Mouse (Mus musculus): Measurements from ENCODE around the gene Nasp. TPM values are rescaled to one million over a fixed set of nuclear protein-coding genes. Genes with fewer than 3 reads are reported as not detected.
"Not testable (repeated sequence)": the region's sequence is repeated elsewhere in the genome, so short reads cannot be mapped to it uniquely, and the experiment has no call there.

The Nasp gene
- total RNA-seq (2015; ENCODE audit: low replicate concordance) (34.0 and 54.8 TPM in 2 replicates), total RNA-seq (2017; ENCODE audit: low replicate concordance) (92.9 and 99.7 TPM in 2 replicates)

DNA sequence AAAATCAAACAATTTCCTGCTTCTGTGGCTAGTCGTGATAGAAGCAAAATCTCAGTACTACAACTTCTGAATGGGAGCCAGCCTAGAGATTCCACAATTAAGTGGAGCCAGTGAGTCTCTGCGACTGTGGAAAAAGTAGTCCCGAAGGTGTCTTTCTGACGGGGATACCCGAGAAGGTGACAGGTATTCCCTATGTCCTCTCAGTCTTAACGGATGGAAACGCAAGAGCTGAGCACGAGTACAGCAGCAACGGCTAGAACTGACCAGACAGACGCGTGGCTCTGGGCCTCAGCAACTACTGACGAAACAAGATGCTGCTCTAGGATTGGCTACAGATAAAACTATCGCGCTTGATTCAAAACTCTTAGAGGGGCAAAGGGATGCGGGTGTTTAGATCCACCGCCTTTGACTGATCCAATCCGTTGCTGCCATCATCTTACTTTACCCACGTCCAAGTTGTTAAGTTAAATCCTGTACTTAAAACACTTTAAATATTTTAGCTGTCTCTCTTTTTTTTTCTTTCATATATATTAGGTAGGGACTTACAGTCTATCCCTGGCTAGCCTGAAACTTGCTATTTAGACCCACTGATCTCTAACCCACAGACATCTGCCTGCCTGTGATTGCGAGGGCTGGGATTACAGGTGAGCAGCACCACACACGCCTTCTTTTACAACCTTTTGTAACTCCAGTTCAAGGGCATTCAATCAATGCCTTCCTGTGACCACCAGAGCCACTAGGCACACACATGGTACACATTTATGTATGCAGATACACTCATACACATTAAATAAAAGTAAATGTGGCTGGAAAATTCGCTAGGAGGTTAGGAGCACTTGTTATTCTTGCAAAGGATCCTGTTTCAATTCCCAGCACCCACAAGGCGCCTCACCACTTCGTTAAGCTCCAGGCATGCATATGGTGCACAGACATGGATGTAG lies at the start of gene Nasp:
Nasp (minus strand) TSS at position 220 of the 941 bp plus-strand sequence.
- peak; percentile 71 for ATAC-seq (replicated peaks; ENCODE audit: low FRiP score, poor library complexity, severe bottlenecking)

GRCm38 (mm10) chr4:116676027-116676426 lies 48.3 kb upstream of the Nasp start:
- no peak for ATAC-seq (replicated peaks; ENCODE audit: low FRiP score, poor library complexity, severe bottlenecking)

DNA sequence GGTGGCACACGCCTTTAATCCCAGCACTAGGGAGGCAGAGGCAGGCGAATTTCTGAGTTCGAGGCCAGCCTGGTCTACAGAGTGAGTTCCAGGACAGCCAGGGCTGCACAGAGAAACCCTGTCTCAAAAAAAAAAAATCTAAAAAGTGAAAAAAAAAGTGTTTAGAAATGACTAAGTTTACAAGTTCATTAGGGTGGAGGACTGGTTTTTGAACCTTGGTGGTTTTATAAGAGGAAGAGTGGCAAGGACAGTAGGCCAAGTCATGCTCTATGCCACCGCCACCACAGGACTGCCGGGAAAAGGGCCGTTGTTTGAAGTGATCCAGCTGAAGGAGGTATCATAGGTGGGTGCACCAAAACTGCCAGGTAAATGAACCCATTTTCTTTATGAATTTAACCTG lies 47.0 kb upstream of the Nasp start:
- not testable (repeated sequence) for ATAC-seq (replicated peaks; ENCODE audit: low FRiP score, poor library complexity, severe bottlenecking)

GRCm38 (mm10) chr4:116672785-116673184 lies 45.0 kb upstream of the Nasp start:
- peak; percentile 74 for ATAC-seq (replicated peaks; ENCODE audit: low FRiP score, poor library complexity, severe bottlenecking)

DNA sequence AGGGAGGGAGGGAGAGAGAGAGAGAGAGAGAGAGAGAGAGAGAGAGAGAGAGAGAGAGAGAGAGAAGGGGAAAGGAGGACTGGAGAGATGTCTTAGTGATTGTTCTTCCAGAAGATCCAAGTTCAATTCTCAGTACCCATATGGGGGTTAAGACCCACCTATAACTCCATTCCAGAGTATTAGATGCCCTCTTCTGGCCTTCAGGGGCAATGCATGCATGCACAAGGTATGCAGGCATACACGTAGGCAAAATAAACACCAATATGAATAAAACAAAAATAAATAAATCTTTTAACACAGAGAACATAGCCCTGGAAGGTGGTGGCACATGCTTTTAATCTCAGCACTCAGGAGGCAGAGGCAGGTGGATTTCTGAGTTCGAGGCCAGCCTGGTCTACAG lies 41.5 kb upstream of the Nasp start:
- ATAC-seq (replicated peaks; ENCODE audit: low FRiP score, poor library complexity, severe bottlenecking): no peak

GRCm38 (mm10) chr4:116668145-116668544 lies 40.4 kb upstream of the Nasp start:
- ATAC-seq (replicated peaks; ENCODE audit: low FRiP score, poor library complexity, severe bottlenecking): no peak

DNA sequence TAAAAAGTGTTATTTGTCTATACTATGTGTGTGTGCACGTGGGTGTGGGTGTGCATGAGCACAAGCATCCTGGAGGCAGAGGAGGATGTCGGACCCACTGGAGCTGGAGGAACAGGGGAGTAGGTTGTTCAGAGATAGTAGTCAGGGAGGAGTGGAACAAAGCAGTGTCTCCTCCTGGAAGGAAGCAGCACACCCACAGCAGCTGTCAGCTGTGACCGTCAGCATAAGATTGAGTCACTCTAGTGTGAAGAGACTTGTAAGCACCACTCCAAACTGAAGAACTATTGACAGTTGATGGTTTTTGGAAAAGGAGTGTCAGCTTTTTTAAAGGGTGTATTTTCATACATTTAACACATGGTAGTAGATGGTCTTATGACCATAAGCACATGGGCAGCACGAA lies 38.9 kb upstream of the Nasp start:
- ATAC-seq (replicated peaks; ENCODE audit: low FRiP score, poor library complexity, severe bottlenecking): no peak

- ATAC-seq (replicated peaks; ENCODE audit: low FRiP score, poor library complexity, severe bottlenecking): no peak
These were observed 34.3 kb upstream of the Nasp start for GRCm38 (mm10) chr4:116661998-116662397.

- no peak for ATAC-seq (replicated peaks; ENCODE audit: low FRiP score, poor library complexity, severe bottlenecking)
These were observed 33.1 kb upstream of the Nasp start for GRCm38 (mm10) chr4:116660829-116661228.

GRCm38 (mm10) chr4:116659916-116660315 lies 32.2 kb upstream of the Nasp start:
- ATAC-seq (replicated peaks; ENCODE audit: low FRiP score, poor library complexity, severe bottlenecking): not testable (repeated sequence)

DNA sequence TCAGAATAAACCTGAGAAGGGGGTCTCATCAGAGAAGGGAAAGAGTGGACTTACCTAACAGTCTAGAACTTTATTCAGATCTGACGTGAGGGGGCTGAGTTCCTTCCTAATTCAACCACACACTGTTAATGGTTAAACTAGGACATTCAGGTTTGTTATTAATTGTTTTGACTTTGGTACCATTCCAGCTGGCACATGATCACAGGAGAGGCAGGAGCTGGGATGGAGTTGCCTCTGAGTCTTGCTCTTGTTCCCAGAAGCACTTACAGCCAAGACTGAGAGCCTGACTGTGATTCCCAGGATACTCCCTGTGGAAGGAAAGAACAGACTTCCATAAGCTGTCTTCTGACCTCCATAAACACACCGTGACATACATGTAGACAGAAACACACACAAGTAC lies 31.7 kb upstream of the Nasp start:
- ATAC-seq (replicated peaks; ENCODE audit: low FRiP score, poor library complexity, severe bottlenecking): no peak

- no peak for ATAC-seq (replicated peaks; ENCODE audit: low FRiP score, poor library complexity, severe bottlenecking)
These were observed 30.2 kb upstream of the Nasp start for GRCm38 (mm10) chr4:116657971-116658370.

- no peak for ATAC-seq (replicated peaks; ENCODE audit: low FRiP score, poor library complexity, severe bottlenecking)
These were observed 27.9 kb upstream of the Nasp start for GRCm38 (mm10) chr4:116655658-116656057.

DNA sequence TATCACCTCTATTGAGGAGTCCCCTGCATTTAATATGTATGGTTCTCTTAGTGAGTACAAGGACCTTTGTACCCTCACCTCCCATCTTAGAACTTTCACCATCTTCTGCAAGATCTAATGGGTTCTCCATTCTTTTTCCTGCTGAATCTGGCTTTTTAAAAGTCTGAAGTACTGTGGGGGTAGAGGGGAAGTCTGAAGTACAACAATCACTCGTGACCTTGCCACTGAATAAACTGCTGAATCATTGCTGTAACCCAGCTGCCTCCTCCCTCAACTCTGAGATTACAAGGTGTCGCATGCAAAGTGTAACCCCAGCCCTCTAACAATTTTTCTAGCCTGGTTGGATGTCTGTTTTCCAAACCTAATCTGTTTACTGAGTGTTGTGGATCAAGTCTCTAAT lies 27.4 kb upstream of the Nasp start:
- ATAC-seq (replicated peaks; ENCODE audit: low FRiP score, poor library complexity, severe bottlenecking): no peak

DNA sequence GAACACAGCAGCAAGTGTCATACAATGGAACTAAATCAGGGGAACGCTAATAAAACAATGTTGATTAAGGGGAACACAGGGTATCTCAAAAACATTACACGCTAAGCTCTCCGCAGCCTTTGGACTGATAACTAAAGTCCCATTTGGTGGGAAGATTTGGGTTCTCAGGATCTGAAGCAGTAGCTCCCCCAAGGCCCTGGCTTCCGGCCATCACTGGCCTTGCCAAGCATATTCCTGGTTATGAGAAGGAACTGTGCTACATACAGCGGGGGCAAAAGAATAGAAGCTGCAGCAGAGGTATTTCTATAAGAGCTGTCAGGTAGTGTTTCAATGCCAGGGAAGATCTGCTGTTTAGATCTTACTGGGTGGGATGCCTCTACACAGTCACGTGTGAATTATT lies 25.5 kb upstream of the Nasp start:
- ATAC-seq (replicated peaks; ENCODE audit: low FRiP score, poor library complexity, severe bottlenecking): no peak

- 0 out of 2 replicates have a peak, but pooled peaks have one; percentile 2 for ATAC-seq (replicated peaks; ENCODE audit: low FRiP score, poor library complexity, severe bottlenecking)
These were observed 24.0 kb upstream of the Nasp start for GRCm38 (mm10) chr4:116651797-116652135.

DNA sequence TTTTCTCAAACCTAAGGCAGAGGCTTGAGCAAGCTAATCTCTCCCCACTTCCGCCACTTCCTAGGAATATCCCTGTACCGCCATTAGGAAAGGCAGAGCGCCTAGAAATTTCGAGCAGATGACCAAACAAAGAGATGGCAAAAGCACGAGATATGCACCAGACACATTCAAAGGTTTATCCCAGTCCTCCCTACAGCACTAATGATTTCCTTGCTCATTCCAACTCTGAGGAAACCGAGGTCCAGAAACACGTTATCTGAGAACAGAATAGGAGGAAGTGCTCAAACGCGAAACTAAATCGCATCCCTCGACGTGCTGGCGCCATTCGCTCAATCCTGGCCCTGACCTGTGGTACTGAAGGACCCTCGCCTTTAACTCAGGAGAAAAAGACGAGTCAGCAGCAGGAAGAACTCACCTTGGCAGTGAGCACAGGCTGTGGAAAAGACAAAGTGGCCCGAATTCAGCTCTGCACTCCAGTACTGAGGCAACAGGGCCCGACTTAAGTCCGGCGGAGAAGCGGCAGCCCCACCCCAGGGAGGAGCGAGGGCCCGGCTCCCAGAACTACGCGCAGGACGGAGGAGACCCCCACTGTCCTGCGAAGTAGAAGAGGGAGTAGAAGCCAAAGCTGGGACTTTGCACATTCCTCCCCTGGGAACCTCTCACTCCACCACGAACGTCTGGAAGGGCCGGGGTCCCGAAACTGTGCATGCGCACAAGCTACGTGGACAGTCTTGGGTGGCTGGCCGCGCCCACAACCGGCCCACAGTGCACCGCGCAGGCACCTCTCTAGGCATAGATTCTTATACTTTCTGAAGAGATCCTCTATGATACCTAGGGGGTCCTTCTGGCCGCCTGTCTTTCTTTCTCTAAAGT lies 23.4 kb upstream of the Nasp start, which contains the start of gene Akr1a1:
Akr1a1 (minus strand) TSS at position 757 of the 873 bp plus-strand sequence.
- peak; percentile 92 for ATAC-seq (replicated peaks; ENCODE audit: low FRiP score, poor library complexity, severe bottlenecking)

- no peak for ATAC-seq (replicated peaks; ENCODE audit: low FRiP score, poor library complexity, severe bottlenecking)
These were observed 22.6 kb upstream of the Nasp start for GRCm38 (mm10) chr4:116650365-116650764.

GRCm38 (mm10) chr4:116649411-116649810 lies 21.7 kb upstream of the Nasp start:
- no peak for ATAC-seq (replicated peaks; ENCODE audit: low FRiP score, poor library complexity, severe bottlenecking)

DNA sequence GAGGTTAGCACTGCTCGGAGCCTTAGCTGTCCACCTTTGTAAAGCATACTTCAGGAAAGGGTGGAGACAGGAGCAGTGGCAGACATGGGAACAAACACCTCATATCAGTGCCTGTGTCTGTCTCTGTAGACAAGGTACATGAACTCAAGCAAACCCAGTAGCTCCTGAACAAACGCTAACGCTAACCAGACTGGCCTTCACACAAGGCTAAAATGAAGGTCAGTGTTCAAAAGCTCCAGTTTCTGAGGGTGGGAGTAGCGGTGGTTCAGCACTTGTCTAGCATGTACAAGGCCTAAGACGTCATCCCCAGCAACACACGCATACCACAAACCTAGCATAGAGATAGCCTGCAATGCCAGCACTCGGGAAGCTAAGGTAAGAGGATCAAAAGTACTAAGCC lies 17.9 kb upstream of the Nasp start:
- no peak for ATAC-seq (replicated peaks; ENCODE audit: low FRiP score, poor library complexity, severe bottlenecking)

Data from erythroblast, adult 5-6 weeks (primary cell).